Mouse (Mus musculus) limb, embryonic 15.5 days (tissue): ENCODE results near the gene Taf5l. TPM values are rescaled to one million over a fixed set of nuclear protein-coding genes. Genes with fewer than 3 reads are reported as not detected.
"Not testable (repeated sequence)": the region's sequence is repeated elsewhere in the genome, so short reads cannot be mapped to it uniquely, and the experiment has no call there.

Source experiments
- ATAC-seq: fragments of 200-750 bp; cut with Nextera tagmentation; 2 replicates; pipeline ENCODE4 v1.8.0; 2017; ENCODE audit warnings: low read depth, moderate TSS enrichment; ENCODE audit not compliant: insufficient number of reproducible peaks, low FRiP score, low TSS enrichment
- H3K27ac ChIP-seq: fragments of 300-500 bp; sonication (generic); 2 replicates; pipeline ENCODE4 v1.5.1; 2015; ENCODE audit warnings: moderate library complexity, mild to moderate bottlenecking, inconsistent platforms
- H3K27me3 ChIP-seq: fragments of 300-500 bp; sonication (generic); 2 replicates; pipeline ENCODE4 v1.6.1; 2015; ENCODE audit warnings: inconsistent platforms
- H3K36me3 ChIP-seq: fragments of 300-500 bp; sonication (generic); 2 replicates; pipeline ENCODE4 v1.6.1; 2015; ENCODE audit warnings: inconsistent platforms
- H3K4me1 ChIP-seq: fragments of 300-500 bp; sonication (generic); 2 replicates; pipeline ENCODE4 v1.6.1; 2015; ENCODE audit warnings: inconsistent platforms
- H3K4me2 ChIP-seq: fragments of 300-500 bp; sonication (generic); 2 replicates; pipeline ENCODE4 v1.6.1; 2015; ENCODE audit warnings: mild to moderate bottlenecking, inconsistent platforms
- H3K4me3 ChIP-seq: fragments of 300-500 bp; sonication (generic); 2 replicates; pipeline ENCODE4 v1.5.1; 2015; ENCODE audit warnings: mild to moderate bottlenecking, inconsistent platforms
- H3K9ac ChIP-seq: fragments of 300-500 bp; sonication (generic); 2 replicates; pipeline ENCODE4 v1.6.1; 2015; ENCODE audit warnings: inconsistent platforms
- H3K9me3 ChIP-seq: fragments of 300-500 bp; sonication (generic); 2 replicates; pipeline ENCODE4 v1.6.1; 2016; ENCODE audit warnings: inconsistent platforms
- WGBS: fragments of 180-500 bp; shearing (Covaris S2); methylation state at CpG from one replicate; pipeline ENCODE4 v1.1.7; 2015; 5-methylcytosine and 5-hydroxymethylcytosine counted together
- polyA plus RNA-seq: library from polyadenylated mRNA; unstranded; fragments of >200 nt; fragmentation: Nextera tagmentation; extraction: Ambion mirVana; gene quantifications from 2 replicates; pipeline ENCODE4 v1.2.1, GENCODE M21; 2015

Taf5l gene
- polyA plus RNA-seq, 1 experiment from 2014 or later, result 34.4 TPM

- 65% methylated on average over 4 of the region's 4 CpGs for WGBS
- H3K9me3 ChIP-seq, result no peaks in the 10 kb centered on the region
- no peak overlapping the region for H3K27ac ChIP-seq
- no peak overlapping the region for H3K4me2 ChIP-seq
- no peaks in the 10 kb centered on the region for H3K27me3 ChIP-seq
- H3K4me3 ChIP-seq, result no peak overlapping the region
- H3K4me1 ChIP-seq, result peaks cover 14% of the 10 kb centered on the region
- H3K9ac ChIP-seq, result no peak overlapping the region
- no peak for ATAC-seq
- no peaks in the 10 kb centered on the region for H3K36me3 ChIP-seq
Measured at GRCm38 (mm10) chr8:123980239-123980638, 41.0 kb downstream of the Taf5l start.

GRCm38 (mm10) chr8:123978926-123979325 is 42.3 kb downstream of the Taf5l start:
- Histone ChIP-seq H3K27ac (no peak overlapping the region), H3K9me3 (no peaks in the 10 kb centered on the region), H3K4me2 (no peak overlapping the region), H3K4me3 (no peak overlapping the region), H3K9ac (no peak overlapping the region), H3K36me3 (no peaks in the 10 kb centered on the region), H3K4me1 (peaks cover 14% of the 10 kb centered on the region), H3K27me3 (no peaks in the 10 kb centered on the region)
- WGBS, result 61% methylated on average over 8 of the region's 8 CpGs
- no peak for ATAC-seq

GRCm38 (mm10) chr8:123978166-123978838 is 42.9 kb downstream of the Taf5l start:
- Histone ChIP-seq H3K9me3 (no peaks in the 10 kb centered on the region), H3K27ac (no peak overlapping the region), H3K4me1 (peaks cover 13% of the 10 kb centered on the region), H3K4me2 (no peak overlapping the region), H3K27me3 (no peaks in the 10 kb centered on the region), H3K36me3 (no peaks in the 10 kb centered on the region), H3K4me3 (no peak overlapping the region), H3K9ac (no peak overlapping the region)
- ATAC-seq, result no peak
- WGBS, result 57% methylated on average over 14 of the region's 14 CpGs

GRCm38 (mm10) chr8:123977499-123977898 is 43.7 kb downstream of the Taf5l start:
- H3K9me3 ChIP-seq, result no peaks in the 10 kb centered on the region
- no peak for ATAC-seq
- H3K27ac ChIP-seq, result no peak overlapping the region
- H3K4me3 ChIP-seq, result no peak overlapping the region
- no peaks in the 10 kb centered on the region for H3K27me3 ChIP-seq
- H3K4me1 ChIP-seq, result peaks cover 11% of the 10 kb centered on the region
- no peak overlapping the region for H3K4me2 ChIP-seq
- H3K9ac ChIP-seq, result no peak overlapping the region
- 92% methylated on average over 4 of the region's 4 CpGs for WGBS
- no peaks in the 10 kb centered on the region for H3K36me3 ChIP-seq

- Histone ChIP-seq H3K36me3 (0 out of 2 replicates have a peak, but pooled peaks cover 8% of the 10 kb centered on the region), H3K4me3 (no peak overlapping the region), H3K27ac (no peak overlapping the region), H3K9ac (no peak overlapping the region), H3K27me3 (no peaks in the 10 kb centered on the region), H3K9me3 (no peaks in the 10 kb centered on the region), H3K4me1 (no peaks in the 10 kb centered on the region), H3K4me2 (no peak overlapping the region)
- 82% methylated on average over 1 of the region's 1 CpGs for WGBS
- ATAC-seq, result no peak
Measured at GRCm38 (mm10) chr8:123973495-123973894, 47.7 kb downstream of the Taf5l start.

- Histone ChIP-seq H3K4me2 (no peak overlapping the region), H3K4me1 (no peaks in the 10 kb centered on the region), H3K9ac (no peak overlapping the region), H3K27ac (no peak overlapping the region), H3K9me3 (no peaks in the 10 kb centered on the region), H3K36me3 (peaks cover 36% of the 10 kb centered on the region), H3K4me3 (no peak overlapping the region), H3K27me3 (no peaks in the 10 kb centered on the region)
- 65% methylated on average over 2 of the region's 2 CpGs for WGBS
- ATAC-seq, result no peak
Measured at GRCm38 (mm10) chr8:123966896-123967295, 54.3 kb downstream of the Taf5l start.

- 0 out of 2 replicates have a peak, but pooled peaks cover 2% of the 10 kb centered on the region for H3K4me1 ChIP-seq
- 53% methylated on average over 1 of the region's 1 CpGs for WGBS
- ATAC-seq, result no peak
- no peaks in the 10 kb centered on the region for H3K27me3 ChIP-seq
- no peak overlapping the region for H3K4me3 ChIP-seq
- no peak overlapping the region for H3K9ac ChIP-seq
- peaks cover 64% of the 10 kb centered on the region for H3K36me3 ChIP-seq
- no peak overlapping the region for H3K4me2 ChIP-seq
- no peaks in the 10 kb centered on the region for H3K9me3 ChIP-seq
- H3K27ac ChIP-seq, result no peak overlapping the region
Measured at GRCm38 (mm10) chr8:123961371-123961770, 59.8 kb downstream of the Taf5l start.

GRCm38 (mm10) chr8:123960556-123960955 is 60.6 kb downstream of the Taf5l start:
- 72% methylated on average over 5 of the region's 5 CpGs for WGBS
- ATAC-seq, H3K27ac ChIP-seq, H3K9ac ChIP-seq, H3K9me3 ChIP-seq, H3K4me2 ChIP-seq, H3K27me3 ChIP-seq, H3K4me3 ChIP-seq, H3K4me1 ChIP-seq: not testable (repeated sequence)
- peaks cover 62% of the 10 kb centered on the region for H3K36me3 ChIP-seq

GRCm38 (mm10) chr8:123960056-123960455 is 61.1 kb downstream of the Taf5l start:
- no peak for ATAC-seq
- H3K27me3 ChIP-seq, result no peaks in the 10 kb centered on the region
- no peak overlapping the region for H3K4me2 ChIP-seq
- H3K36me3 ChIP-seq, result peaks cover 65% of the 10 kb centered on the region
- H3K27ac ChIP-seq, result no peak overlapping the region
- no peak overlapping the region for H3K4me3 ChIP-seq
- WGBS, result 88% methylated on average over 9 of the region's 9 CpGs
- H3K9me3 ChIP-seq, result no peaks in the 10 kb centered on the region
- H3K9ac ChIP-seq, result no peak overlapping the region
- H3K4me1 ChIP-seq, result 0 out of 2 replicates have a peak, but pooled peaks cover 2% of the 10 kb centered on the region

- Histone ChIP-seq H3K4me2 (no peak overlapping the region), H3K4me1 (0 out of 2 replicates have a peak, but pooled peaks cover 2% of the 10 kb centered on the region), H3K9ac (no peak overlapping the region), H3K27ac (no peak overlapping the region), H3K4me3 (no peak overlapping the region), H3K36me3 (peaks cover 65% of the 10 kb centered on the region), H3K27me3 (no peaks in the 10 kb centered on the region), H3K9me3 (no peaks in the 10 kb centered on the region)
- 91% methylated on average over 6 of the region's 6 CpGs for WGBS
- ATAC-seq, result no peak
Measured at GRCm38 (mm10) chr8:123959473-123959872, 61.7 kb downstream of the Taf5l start.

- no peak overlapping the region for H3K4me2 ChIP-seq
- no peaks in the 10 kb centered on the region for H3K9me3 ChIP-seq
- 0 out of 2 replicates have a peak, but pooled peaks cover 2% of the 10 kb centered on the region for H3K4me1 ChIP-seq
- no peaks in the 10 kb centered on the region for H3K27me3 ChIP-seq
- 69% methylated on average over 17 of the region's 17 CpGs for WGBS
- peaks cover 71% of the 10 kb centered on the region for H3K36me3 ChIP-seq
- no peak overlapping the region for H3K27ac ChIP-seq
- H3K4me3 ChIP-seq, result no peak overlapping the region
- ATAC-seq, result no peak
- H3K9ac ChIP-seq, result no peak overlapping the region
Measured at GRCm38 (mm10) chr8:123958130-123958529, 63.1 kb downstream of the Taf5l start.

GRCm38 (mm10) chr8:123954246-123954645 is 67.0 kb downstream of the Taf5l start:
- Histone ChIP-seq H3K9ac (no peak overlapping the region), H3K27ac (no peak overlapping the region), H3K4me1 (peaks cover 11% of the 10 kb centered on the region), H3K27me3 (no peaks in the 10 kb centered on the region), H3K4me3 (no peak overlapping the region), H3K36me3 (peaks cover 57% of the 10 kb centered on the region), H3K9me3 (no peaks in the 10 kb centered on the region), H3K4me2 (no peak overlapping the region)
- no peak for ATAC-seq
- WGBS, result 90% methylated on average over 8 of the region's 8 CpGs
